Mouse (Mus musculus) myocyte (in vitro differentiated cells): ENCODE measurements around the gene Nynrin.

Source experiments
- E2F4 ChIP-seq: IDR thresholded peaks from one replicate; pipeline ENCODE4 v1.6.1; 2011; ENCODE audit warnings: mild to moderate bottlenecking, control low read depth, moderate library complexity; ENCODE audit not compliant: insufficient read depth
- MAX ChIP-seq: IDR thresholded peaks from one replicate; pipeline ENCODE4 v1.6.1; 2011; ENCODE audit warnings: low read depth, mild to moderate bottlenecking, control low read depth
- MYOD1 ChIP-seq, 3 experiments: IDR thresholded peaks; one replicate each; pipeline ENCODE4 v1.6.1; 2011; ENCODE audit warnings: control low read depth in 2 of 3, low read depth in 2 of 3, mild to moderate bottlenecking in 2 of 3, moderate library complexity in 1 of 3; ENCODE audit not compliant: insufficient read length in 2 of 3, control insufficient read depth in 1 of 3
- POLR2A ChIP-seq: IDR thresholded peaks from one replicate; pipeline ENCODE4 v1.6.1; 2011; ENCODE audit warnings: low read depth, mild to moderate bottlenecking, control low read depth, moderate library complexity; ENCODE audit not compliant: insufficient read length
- TCF12 ChIP-seq: IDR thresholded peaks from one replicate; pipeline ENCODE4 v1.6.1; 2011; ENCODE audit warnings: mild to moderate bottlenecking, control low read depth; ENCODE audit not compliant: poor library complexity, insufficient read depth, severe bottlenecking

DNA sequence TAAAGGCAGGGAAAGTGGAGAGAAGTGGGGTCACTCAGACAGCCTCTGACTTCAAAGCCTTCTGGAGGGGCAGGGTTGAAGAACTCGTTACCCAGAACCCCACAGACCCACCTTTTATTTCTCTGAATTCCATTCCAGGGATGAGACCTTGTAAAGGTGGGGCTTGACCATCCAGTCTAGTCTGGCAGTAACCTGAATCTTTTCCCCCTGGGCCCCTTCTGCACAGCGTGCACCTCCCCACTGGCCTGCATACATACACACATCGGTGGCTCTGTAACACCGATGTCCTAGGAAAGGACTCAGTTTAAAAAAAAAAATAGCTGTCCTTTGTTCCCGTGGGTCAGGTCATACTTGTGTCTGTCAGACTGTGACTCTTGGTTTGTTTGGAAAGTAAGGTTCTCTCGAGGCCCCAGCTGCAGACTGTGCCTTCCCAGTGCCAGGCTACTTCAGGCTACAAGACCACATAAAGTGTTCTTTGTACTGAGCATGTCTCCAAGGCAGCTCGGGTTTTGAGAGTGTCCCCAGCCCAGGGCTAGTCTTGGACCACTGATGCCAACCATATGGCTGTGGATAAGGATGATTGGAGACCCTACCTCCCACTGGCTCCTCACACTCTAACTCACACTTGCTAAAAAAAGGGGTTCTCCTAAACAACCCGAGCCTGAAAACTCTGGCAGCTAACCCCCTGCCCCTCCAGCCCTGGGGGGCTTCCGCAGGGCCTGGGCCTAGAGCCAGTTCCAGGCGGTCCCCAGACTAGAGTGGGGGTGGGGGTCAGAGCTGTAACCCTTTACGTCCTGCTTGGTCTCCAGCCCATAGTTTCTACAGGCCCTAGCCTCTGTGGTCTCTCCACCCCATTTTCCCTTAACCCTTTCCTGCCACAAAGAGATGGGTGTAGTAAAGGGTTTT lies 911 bp upstream of the Nynrin start:
- TF ChIP-seq MYOD1 (IDR thresholded peaks at IDR 0.05; ENCODE audit: control insufficient read depth in 1 of 3, insufficient read length in 2 of 3, low read depth in 2 of 3) (no peak), MAX (no peak), TCF12 (no peak), POLR2A (no peak), E2F4 (no peak)
